Mouse (Mus musculus) stomach, embryonic 15.5 days (tissue): Measurements from ENCODE around the gene Aunip. TPM values are rescaled to one million over a fixed set of nuclear protein-coding genes. Genes with fewer than 3 reads are reported as not detected.

Experiments used
- ATAC-seq: fragments of 200-750 bp; cut with Nextera tagmentation; 2 replicates; pipeline ENCODE4 v1.8.0; 2017; ENCODE audit warnings: low read depth, moderate number of reproducible peaks, moderate TSS enrichment; ENCODE audit not compliant: insufficient read depth, low FRiP score
- H3K27ac ChIP-seq: fragments of 300-500 bp; sonication (generic); 2 replicates; pipeline ENCODE4 v1.5.1; 2015; ENCODE audit warnings: mild to moderate bottlenecking, inconsistent platforms
- H3K27me3 ChIP-seq: fragments of 300-500 bp; sonication (generic); replicated peaks from 2 replicates; pipeline ENCODE4 v1.6.1; 2015; ENCODE audit warnings: inconsistent platforms
- H3K36me3 ChIP-seq: fragments of 300-500 bp; sonication (generic); 2 replicates; pipeline ENCODE4 v1.6.1; 2015; ENCODE audit warnings: inconsistent platforms
- H3K4me1 ChIP-seq: fragments of 300-500 bp; sonication (generic); 2 replicates; pipeline ENCODE4 v1.6.1; 2015; ENCODE audit warnings: inconsistent platforms
- H3K4me2 ChIP-seq: fragments of 300-500 bp; sonication (generic); 2 replicates; pipeline ENCODE4 v1.6.1; 2015; ENCODE audit warnings: mild to moderate bottlenecking, inconsistent platforms
- H3K4me3 ChIP-seq: fragments of 300-500 bp; sonication (generic); replicated peaks from 2 replicates; pipeline ENCODE4 v1.5.1; 2015; ENCODE audit warnings: inconsistent platforms
- H3K9ac ChIP-seq: fragments of 300-500 bp; sonication (generic); 2 replicates; pipeline ENCODE4 v1.6.1; 2015; ENCODE audit warnings: inconsistent platforms
- H3K9me3 ChIP-seq: fragments of 300-500 bp; sonication (generic); 2 replicates; pipeline ENCODE4 v1.6.1; 2016; ENCODE audit warnings: inconsistent platforms
- WGBS: fragments of 180-500 bp; shearing (Covaris S2); methylation state at CpG from one replicate; pipeline ENCODE4 v1.1.7; 2015; 5-methylcytosine and 5-hydroxymethylcytosine counted together
- polyA plus RNA-seq: library from polyadenylated mRNA; unstranded; fragments of >200 nt; fragmentation: Nextera tagmentation; extraction: Ambion mirVana; gene quantifications from 2 replicates; pipeline ENCODE4 v1.2.1, GENCODE M21; 2015

Gene Aunip
- polyA plus RNA-seq, 1 experiment from 2014 or later, result 12.7 TPM

DNA sequence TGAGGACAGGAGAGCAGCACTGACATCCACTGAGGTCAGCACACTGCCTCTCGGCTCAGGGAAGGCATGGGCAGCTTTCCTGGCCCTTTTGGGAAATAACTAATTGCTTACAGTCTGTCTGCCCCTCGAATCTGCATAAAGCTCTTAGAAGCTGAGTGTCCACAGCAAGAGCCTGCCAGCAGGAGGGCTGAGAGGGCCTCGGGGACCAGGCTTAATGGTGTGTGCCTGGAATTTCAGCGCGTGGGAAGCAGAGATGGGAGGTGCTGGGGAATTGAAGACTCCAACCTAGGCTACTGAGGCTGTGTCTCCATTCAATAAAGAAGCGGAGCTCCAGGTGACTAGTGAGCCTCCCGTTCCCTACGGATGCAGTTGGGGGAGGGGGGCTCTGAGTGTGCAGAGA lies 36.6 kb upstream of the Aunip start:
- 77% methylated on average over 8 of the region's 8 CpGs for WGBS

DNA sequence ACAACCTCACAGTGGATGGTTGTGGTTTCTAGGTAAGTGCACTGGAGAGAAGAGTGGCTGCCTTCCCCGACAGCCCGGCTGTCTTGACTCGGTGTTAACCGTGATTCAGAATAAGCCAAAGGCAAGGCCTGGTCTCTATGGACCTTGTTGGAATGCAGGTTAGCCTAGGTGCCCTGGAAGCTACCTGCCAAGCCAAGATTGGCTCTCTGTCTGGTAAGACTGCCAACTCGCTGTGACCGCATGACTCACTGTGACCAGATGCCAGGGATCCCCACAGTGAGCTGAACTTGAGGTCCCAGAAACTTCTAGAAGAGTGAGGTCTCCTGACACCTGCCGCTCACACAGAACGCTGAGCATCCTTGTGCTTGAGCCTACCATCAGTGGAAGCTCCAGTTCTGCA lies 33.9 kb upstream of the Aunip start:
- H3K9me3 ChIP-seq, result no peaks in the 10 kb centered on the region
- no peak overlapping the region for H3K4me2 ChIP-seq
- peaks cover 28% of the 10 kb centered on the region for H3K36me3 ChIP-seq
- no peak overlapping the region for H3K27ac ChIP-seq
- WGBS, result 85% methylated on average over 8 of the region's 8 CpGs
- no peak overlapping the region for H3K4me3 ChIP-seq
- no peaks in the 10 kb centered on the region for H3K27me3 ChIP-seq
- no peak for ATAC-seq
- no peak overlapping the region for H3K9ac ChIP-seq
- H3K4me1 ChIP-seq, result 0 out of 2 replicates have a peak, but pooled peaks cover 2% of the 10 kb centered on the region

More for the DNA sequence above, 36.6 kb upstream of the Aunip start:
- H3K4me3 ChIP-seq, result no peak overlapping the region
- H3K27me3 ChIP-seq, result no peaks in the 10 kb centered on the region
- no peak for ATAC-seq
- H3K9ac ChIP-seq, result no peak overlapping the region
- H3K4me2 ChIP-seq, result no peak overlapping the region
- no peak overlapping the region for H3K27ac ChIP-seq
- peaks cover 38% of the 10 kb centered on the region for H3K36me3 ChIP-seq
- H3K9me3 ChIP-seq, result no peaks in the 10 kb centered on the region
- no peaks in the 10 kb centered on the region for H3K4me1 ChIP-seq

DNA sequence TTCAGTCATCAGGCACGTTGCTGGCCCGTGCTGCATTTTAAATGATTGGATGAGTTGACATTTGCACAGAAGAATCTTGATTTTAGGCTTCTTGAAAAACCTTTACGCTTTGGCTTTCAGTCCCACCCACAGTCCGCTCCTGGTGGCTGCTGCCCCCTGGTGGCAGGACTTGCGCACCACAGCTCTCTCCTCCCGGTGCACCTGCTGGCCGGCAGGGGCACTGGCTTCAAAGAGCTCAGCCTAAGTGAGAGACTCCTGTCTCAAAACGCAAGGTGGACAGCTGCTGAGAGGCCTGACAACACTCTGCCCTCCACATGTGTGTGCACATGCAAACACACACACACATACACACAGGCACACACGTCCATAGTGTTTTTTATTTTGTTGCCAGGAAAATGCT lies 32.8 kb upstream of the Aunip start:
- Histone ChIP-seq H3K4me1 (0 out of 2 replicates have a peak, but pooled peaks cover 2% of the 10 kb centered on the region), H3K27ac (no peak overlapping the region), H3K27me3 (no peaks in the 10 kb centered on the region), H3K4me3 (no peak overlapping the region), H3K36me3 (peaks cover 22% of the 10 kb centered on the region), H3K9ac (no peak overlapping the region), H3K9me3 (no peaks in the 10 kb centered on the region), H3K4me2 (0 out of 2 replicates have a peak overlapping the region, but pooled peaks have one; percentile 3)
- WGBS, result 5% methylated on average over 9 of the region's 9 CpGs
- peak; percentile 21; the same call in 1 of the 2 replicates for ATAC-seq

DNA sequence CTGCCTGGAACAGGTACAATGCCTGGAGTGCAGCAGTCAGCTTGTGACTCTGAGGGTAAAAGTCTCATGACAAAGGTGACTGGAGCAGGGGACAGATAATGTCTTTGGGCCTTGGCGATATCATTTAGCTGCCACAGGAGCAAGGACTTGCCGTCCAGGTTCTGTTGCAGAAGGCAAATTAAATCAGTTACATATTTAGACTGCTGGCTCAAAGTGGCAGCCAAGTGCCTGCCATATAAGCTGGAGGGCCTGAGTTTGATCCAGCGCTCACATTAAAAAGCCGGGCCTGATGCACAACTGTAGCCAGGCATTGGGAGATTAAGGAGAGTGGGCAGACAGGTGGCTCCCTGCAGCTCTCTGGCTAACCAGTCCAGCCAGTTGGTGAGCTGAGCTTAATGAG lies 31.0 kb upstream of the Aunip start:
- H3K4me1 ChIP-seq, result 0 out of 2 replicates have a peak, but pooled peaks cover 2% of the 10 kb centered on the region
- no peak overlapping the region for H3K4me3 ChIP-seq
- no peak for ATAC-seq
- whole genome bisulfite sequencing, result 86% methylated on average over 4 of the region's 4 CpGs
- no peaks in the 10 kb centered on the region for H3K9me3 ChIP-seq
- peaks cover 11% of the 10 kb centered on the region; the same call in 1 of the 2 replicates for H3K36me3 ChIP-seq
- no peaks in the 10 kb centered on the region for H3K27me3 ChIP-seq
- no peak overlapping the region for H3K4me2 ChIP-seq
- H3K27ac ChIP-seq, result no peak overlapping the region
- H3K9ac ChIP-seq, result no peak overlapping the region

DNA sequence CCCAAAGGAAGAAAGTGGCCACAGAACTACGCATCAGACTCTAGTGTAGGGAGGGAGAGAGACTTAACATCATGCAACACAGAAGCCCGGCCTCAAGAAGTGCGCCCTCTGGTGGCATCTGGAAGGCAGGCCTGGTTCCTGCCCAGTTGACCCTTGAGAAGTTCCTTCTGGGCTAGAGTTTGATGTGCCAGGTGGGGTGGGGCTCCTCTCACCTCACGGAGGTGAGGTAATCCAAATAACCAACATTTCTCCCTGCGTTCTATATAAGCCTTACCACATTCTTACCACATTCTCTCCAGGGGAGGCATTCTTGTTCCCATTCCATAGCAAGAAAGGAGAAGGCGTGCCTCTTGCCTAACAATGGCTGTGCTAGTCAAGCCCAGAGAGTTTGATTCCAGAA lies 29.9 kb upstream of the Aunip start:
- H3K4me3 ChIP-seq, result no peak overlapping the region
- no peaks in the 10 kb centered on the region for H3K27me3 ChIP-seq
- WGBS, result 20% methylated on average over 6 of the region's 6 CpGs
- 0 out of 2 replicates have a peak, but pooled peaks cover 2% of the 10 kb centered on the region for H3K4me1 ChIP-seq
- H3K9me3 ChIP-seq, result no peaks in the 10 kb centered on the region
- no peak for ATAC-seq
- H3K27ac ChIP-seq, result no peak overlapping the region
- no peak overlapping the region for H3K4me2 ChIP-seq
- H3K36me3 ChIP-seq, result 0 out of 2 replicates have a peak, but pooled peaks cover under 1% of the 10 kb centered on the region
- H3K9ac ChIP-seq, result no peak overlapping the region

DNA sequence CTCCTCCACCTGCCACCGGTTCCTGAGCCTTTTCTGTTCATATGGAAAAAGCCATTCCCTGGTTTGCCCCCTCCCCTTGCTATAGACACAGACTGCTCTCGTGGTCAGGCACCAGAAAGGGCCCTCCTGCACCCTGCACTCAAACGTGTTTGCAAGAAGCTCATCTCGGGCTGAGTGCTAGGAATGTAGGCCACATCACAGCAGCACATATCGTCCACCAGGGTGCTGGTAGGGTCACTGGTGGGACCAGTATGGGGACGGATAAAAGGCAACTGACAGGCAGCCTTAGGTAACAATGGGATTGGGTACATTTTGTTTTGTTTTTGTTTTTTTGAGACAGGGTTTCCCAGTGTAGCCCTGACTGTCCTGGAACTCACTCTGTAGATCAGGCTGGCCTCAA lies 29.5 kb upstream of the Aunip start:
- Histone ChIP-seq H3K9me3 (no peaks in the 10 kb centered on the region), H3K4me2 (no peak overlapping the region), H3K36me3 (no peaks in the 10 kb centered on the region), H3K27me3 (no peaks in the 10 kb centered on the region), H3K27ac (no peak overlapping the region), H3K4me1 (0 out of 2 replicates have a peak, but pooled peaks cover 2% of the 10 kb centered on the region), H3K9ac (no peak overlapping the region), H3K4me3 (no peak overlapping the region)
- 57% methylated on average over 6 of the region's 6 CpGs for WGBS
- ATAC-seq, result no peak

DNA sequence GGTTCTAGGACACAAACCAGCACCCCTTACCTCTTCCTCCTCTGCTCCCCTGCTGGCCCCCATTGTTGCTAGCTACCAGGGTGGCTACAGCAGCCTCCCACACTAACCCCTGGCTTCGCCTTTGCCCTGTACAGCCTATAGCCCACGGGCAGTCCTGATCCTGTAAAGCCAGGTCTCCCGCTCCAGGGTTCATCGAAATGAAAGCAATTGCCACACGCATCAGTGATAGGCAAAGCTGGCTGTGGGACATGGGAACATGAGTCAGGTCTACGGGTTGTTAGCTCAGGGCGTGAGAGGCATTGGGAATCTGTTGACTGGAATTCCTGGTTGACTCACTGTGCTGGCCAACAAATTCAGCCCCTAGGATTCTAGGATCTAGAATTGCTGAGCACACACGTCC lies 28.4 kb upstream of the Aunip start:
- Histone ChIP-seq H3K36me3 (no peaks in the 10 kb centered on the region), H3K27ac (no peak overlapping the region), H3K27me3 (no peaks in the 10 kb centered on the region), H3K4me1 (0 out of 2 replicates have a peak, but pooled peaks cover 2% of the 10 kb centered on the region), H3K9me3 (no peaks in the 10 kb centered on the region), H3K4me3 (no peak overlapping the region), H3K9ac (no peak overlapping the region), H3K4me2 (0 out of 2 replicates have a peak overlapping the region, but pooled peaks have one; percentile 13)
- no peak for ATAC-seq
- WGBS, result 63% methylated on average over 8 of the region's 8 CpGs

DNA sequence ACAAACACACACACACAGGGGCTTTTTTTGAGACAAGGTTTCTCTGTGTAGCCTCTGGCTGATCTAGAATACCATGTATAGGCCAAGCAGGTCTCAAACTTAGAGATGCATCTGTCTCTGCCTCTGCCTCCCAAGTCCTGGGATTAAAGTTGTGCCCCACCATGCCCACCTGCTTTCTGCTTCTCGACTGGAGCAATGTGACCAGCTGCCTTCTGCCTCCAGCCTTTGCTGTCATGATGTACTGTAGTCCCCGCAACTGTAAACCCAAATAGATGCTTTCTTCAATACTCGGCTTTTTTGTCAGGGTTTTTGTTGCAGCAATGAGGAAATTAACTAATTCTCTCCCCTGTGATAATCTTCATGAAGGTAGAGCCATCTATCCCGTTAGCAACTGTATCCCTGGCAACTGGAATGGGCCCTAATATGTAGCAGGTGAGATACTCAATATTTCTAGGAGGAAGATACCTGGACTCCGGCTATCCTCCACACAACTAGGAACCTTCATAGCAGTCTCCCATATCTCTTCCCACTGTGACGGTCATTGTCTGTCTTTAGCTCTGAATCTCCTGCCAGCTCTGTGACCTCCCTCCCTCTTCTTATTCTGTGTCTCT lies 27.6 kb upstream of the Aunip start:
- H3K36me3 ChIP-seq, result no peaks in the 10 kb centered on the region
- H3K27me3 ChIP-seq, result no peaks in the 10 kb centered on the region
- H3K27ac ChIP-seq, result no peak overlapping the region
- no peak overlapping the region for H3K9ac ChIP-seq
- H3K4me1 ChIP-seq, result 0 out of 2 replicates have a peak, but pooled peaks cover 2% of the 10 kb centered on the region
- no peak overlapping the region for H3K4me3 ChIP-seq
- H3K9me3 ChIP-seq, result no peaks in the 10 kb centered on the region
- ATAC-seq, result no peak
- 62% methylated on average over 6 of the region's 6 CpGs for WGBS
- no peak overlapping the region for H3K4me2 ChIP-seq

DNA sequence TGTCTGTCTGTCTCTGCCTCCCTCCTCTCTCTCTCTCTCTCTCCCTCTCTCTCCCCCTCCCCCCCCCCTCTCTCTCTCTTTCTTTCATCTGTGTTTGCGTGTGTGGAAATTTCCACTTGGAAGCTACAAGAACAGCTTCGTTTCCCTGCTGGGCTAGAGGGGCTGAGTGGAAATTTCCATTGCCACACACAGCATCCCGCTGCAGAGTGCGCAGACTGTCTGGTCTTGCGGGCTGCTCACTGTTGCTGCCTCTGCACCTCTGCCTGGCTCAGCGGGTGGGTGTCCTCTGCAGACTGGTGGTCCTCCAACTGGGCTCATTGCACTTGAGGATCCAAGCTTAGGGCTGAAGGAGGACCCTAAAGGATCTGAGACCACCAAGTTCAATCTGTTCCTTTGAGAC lies 27.1 kb upstream of the Aunip start:
- no peak for ATAC-seq
- H3K9me3 ChIP-seq, result no peaks in the 10 kb centered on the region

DNA sequence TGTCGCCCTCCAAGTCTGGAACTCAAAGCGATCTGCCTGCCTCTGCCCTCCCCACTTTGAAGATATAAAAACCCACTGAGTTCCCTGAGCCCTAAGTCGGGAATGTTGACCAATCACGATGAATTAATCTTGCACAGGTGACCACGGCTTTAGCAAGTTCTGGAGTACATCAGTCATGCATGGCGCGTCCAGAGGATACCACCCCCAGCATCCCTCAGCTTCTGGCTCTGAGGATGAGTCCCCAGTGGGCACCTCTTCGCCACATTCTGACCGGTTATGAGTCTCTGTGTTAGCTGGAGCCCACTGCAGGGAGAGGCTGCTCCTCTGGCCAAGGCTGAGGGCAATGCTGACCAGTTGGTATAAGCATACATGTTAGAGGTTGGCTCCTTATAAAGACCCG lies 26.6 kb upstream of the Aunip start:
- no peak overlapping the region for H3K9ac ChIP-seq
- H3K4me1 ChIP-seq, result 0 out of 2 replicates have a peak, but pooled peaks cover 2% of the 10 kb centered on the region
- no peak overlapping the region for H3K27ac ChIP-seq
- no peak overlapping the region for H3K4me2 ChIP-seq
- no peaks in the 10 kb centered on the region for H3K36me3 ChIP-seq
- 78% methylated on average over 10 of the region's 10 CpGs for WGBS
- no peak for ATAC-seq
- H3K27me3 ChIP-seq, result no peaks in the 10 kb centered on the region
- no peaks in the 10 kb centered on the region for H3K9me3 ChIP-seq
- H3K4me3 ChIP-seq, result no peak overlapping the region

More for the DNA sequence above, 27.1 kb upstream of the Aunip start:
- WGBS, result 38% methylated on average over 6 of the region's 6 CpGs
- H3K36me3 ChIP-seq, result no peaks in the 10 kb centered on the region
- H3K4me3 ChIP-seq, result no peak overlapping the region
- no peak overlapping the region for H3K27ac ChIP-seq
- 0 out of 2 replicates have a peak, but pooled peaks cover 2% of the 10 kb centered on the region for H3K4me1 ChIP-seq
- no peaks in the 10 kb centered on the region for H3K27me3 ChIP-seq
- no peak overlapping the region for H3K4me2 ChIP-seq
- H3K9ac ChIP-seq, result no peak overlapping the region

DNA sequence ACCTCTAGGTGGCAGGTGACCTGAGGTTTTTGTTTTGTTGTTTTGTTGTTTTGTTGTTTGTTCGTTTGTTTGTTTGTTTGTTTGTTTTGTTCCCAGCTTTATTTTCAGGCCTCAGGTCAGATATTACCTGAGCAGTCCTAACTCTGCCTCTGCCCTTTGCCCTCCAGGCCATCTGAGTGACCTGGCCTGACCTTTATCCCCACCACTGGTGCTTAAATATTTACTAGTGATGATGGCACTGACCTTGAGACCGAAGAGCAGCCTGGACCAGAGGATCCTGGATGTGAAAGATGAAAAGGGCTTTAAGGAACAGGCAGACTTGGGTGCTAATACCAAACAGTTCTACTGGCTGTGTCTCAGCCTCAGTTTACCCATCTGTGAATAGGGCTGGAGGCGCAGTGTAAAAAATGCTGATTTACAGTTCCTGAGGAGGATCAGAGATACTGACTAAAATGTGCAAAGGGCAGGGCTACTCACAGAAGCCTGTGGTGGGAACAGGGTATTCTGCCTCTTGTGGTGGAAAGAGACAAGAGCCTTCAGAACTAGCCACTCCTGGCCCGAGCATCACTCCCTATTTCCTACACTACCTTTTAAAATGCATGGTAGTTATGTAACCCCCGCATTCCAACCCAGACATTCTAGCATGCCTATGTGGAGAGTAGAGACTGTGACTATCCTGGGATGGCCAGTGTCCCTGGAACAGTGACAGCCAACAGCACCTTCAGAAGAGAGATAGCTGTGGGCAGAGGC lies 25.5 kb upstream of the Aunip start:
- Histone ChIP-seq H3K36me3 (no peaks in the 10 kb centered on the region), H3K9me3 (no peaks in the 10 kb centered on the region), H3K4me2 (no peak overlapping the region), H3K4me1 (0 out of 2 replicates have a peak, but pooled peaks cover 2% of the 10 kb centered on the region), H3K27ac (no peak overlapping the region), H3K27me3 (no peaks in the 10 kb centered on the region), H3K4me3 (no peak overlapping the region), H3K9ac (no peak overlapping the region)
- no peak for ATAC-seq
- 78% methylated on average over 5 of the region's 5 CpGs for WGBS

DNA sequence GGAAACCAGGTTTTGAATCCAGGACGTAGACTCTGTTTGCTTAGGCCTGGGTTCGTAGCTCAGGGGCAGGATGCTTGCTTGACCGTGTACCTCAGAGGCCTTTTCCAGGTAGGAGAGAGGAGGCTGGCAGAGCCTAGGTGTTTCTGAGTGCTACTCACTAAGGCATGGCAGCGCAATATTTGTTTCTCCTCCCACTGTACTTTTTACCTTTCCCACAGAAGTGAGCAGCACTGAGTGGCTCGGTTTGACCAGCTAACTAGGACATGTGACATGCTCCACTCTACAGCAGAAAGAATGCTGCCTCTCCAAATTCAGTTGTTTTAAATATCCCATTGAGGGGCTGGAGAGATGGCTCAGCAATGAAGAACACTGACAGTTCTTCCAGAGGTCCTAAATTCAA lies 22.6 kb upstream of the Aunip start:
- Histone ChIP-seq H3K27me3 (no peaks in the 10 kb centered on the region), H3K4me1 (no peaks in the 10 kb centered on the region; the same call in 1 of the 2 replicates), H3K4me2 (no peak overlapping the region), H3K4me3 (no peak overlapping the region), H3K9ac (no peak overlapping the region), H3K36me3 (no peaks in the 10 kb centered on the region), H3K9me3 (no peaks in the 10 kb centered on the region), H3K27ac (no peak overlapping the region)
- no peak for ATAC-seq
- 83% methylated on average over 5 of the region's 5 CpGs for WGBS
